Mouse (Mus musculus): Measurements from ENCODE around the gene Gm11034. TPM values are rescaled to one million over a fixed set of nuclear protein-coding genes. Genes with fewer than 3 reads are reported as not detected.

Gene Gm11034
- not detected in 2 replicates for polyA plus RNA-seq (2015; fragmentation: Nextera tagmentation; extraction: Ambion mirVana)

GRCm38 (mm10) chr8:72213536-72213935, at the start of gene Gm11034:
Gene Gm11034, minus strand, starts transcription at chr8:72213636.

DNA sequence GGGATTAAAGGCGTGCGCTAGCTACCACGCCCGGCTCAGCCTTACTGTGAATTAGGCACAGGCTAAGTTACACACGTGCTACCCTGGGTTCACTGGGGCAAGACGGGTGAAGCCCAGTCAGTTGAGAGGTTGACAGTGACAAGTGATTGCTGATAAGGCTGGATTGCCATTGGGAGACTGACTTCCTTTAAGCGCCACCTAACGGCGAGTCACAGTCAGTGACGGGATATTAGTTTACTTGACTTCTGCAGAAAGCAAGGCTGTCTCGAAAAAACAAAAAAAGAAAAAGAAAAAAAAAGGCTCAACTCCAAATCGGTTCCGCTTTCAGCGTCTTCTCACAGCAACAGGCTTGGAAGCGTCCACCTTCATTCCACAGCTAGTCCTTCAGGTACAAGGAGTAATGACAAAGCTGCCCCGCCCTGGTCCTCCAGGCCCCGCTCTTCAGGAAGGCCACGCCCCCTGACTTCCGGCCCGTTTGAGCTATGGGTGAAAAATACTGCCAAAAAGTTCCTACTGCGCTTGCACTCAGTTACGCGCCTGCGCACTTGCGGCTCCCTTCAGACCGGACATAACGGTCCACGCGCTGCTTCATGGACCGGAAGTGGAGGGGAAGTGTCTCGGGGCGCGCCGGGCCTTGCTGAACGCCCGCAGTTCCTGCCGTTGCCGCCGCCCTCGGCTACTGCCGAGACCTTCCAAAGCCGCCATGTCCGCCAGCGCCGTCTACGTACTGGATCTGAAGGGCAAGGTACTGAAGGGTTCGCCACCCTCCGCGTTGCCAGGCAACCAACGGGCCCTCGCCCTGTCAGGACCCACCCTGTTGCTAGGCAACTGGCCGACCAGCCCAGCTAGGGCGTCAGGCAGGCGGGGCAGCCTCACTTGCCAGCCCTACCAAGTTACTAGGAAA, 26.3 kb upstream of the Gm11034 start, which contains the start of gene Ap1m1:
Ap1m1 (plus strand) TSS at position 520 of the 904 bp plus-strand sequence.

DNA sequence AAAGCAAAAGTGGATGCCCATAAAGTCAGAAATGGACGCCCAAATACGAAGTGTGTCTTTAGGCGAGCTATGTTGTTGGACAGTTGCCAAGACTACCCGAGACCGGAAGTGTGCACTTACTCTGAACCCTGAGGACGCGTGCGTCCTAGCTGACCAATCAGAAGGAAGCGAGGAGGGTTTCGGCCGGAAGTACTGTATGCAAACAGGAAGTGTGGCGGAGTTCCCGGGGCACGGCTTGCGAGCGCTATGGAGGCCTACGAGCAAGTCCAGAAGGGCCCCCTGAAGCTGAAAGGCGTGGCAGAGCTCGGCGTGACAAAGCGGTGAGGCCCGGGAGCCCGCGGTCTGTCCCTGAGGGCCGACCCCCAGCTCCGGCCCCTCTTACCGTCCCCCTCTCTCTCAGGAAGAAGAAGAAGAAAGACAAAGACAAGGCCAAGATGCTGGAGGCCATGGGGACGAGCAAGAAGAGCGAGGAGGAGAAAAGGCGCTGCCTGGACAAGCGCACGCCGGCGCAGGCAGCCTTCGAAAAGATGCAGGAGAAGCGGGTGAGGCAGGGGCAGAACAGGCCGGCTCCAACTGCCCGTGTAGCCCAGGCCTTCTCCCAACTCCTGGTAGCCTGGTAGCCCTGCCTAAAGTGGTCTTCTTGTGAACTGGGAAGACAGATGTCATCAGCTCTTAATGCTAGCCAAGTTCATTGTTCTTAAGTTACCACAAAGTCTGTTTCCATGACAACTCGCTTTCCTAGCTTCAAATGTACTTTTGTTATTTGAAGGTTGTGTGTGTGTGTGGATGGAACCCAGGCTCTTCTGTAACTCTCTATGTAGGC, 6.3 kb upstream of the Gm11034 start, which contains the start of gene Fam32a:
Fam32a (plus strand) TSS at position 190 of the 823 bp plus-strand sequence.

DNA sequence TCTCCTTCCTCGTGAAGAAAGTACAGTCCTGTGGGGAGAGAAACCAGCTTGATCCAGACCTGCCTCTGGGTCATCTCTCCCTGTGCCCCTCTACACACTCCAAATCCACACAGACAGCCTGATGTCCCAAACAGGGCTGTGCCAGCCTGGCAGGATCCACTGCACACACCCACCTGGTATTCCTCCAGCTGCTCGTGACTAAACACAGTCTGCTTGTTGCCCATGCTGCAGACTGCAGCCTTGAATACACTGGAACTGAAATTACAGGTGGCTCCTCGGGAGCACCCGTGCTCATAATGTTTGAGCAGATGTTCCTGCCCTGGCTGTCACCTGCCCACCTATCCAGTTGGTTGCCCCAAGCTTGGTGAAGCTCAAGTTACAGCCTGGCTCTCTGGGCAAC, 685 bp downstream of the Gm11034 start, which contains the start of gene Cib3:
Cib3 (minus strand) TSS at position 87 of the 400 bp plus-strand sequence.

DNA sequence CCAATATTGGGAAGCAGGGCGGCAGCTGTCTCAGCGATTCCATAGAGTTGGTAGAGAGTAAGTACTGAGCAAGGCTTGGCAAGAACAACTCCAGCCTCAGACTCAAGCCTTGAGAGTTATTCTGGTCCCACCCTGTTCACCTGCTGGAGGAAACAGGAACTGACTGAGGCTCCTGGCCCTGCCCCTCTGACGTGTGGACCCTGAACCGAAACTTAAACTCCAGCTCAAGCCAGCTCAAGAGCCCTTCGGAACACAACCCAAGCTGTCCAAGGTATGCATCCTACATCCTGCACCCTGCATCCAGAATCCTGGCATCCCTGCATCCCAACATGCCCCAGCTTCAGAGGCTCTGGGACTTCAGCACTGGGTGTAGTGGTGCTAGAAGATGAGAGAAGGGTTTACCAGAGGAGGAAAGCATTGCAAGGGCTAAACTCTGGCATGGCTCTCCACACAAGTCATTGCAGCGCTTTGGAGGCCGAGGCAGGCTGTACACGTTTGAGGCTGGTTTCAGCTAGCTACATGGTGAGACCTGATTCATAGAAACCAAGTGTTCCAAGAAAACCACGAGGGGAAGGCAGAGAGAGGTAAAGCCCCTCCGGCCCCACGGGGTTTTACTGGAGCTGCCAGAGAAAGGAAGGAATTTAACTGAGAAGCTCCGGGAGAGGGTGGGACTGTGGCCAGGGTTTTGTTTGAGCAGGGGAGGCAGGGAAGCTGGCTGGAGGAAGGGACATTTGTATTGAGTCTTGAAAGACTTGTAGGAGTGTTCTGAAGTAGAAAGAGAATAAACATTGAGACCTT, 23.8 kb downstream of the Gm11034 start, which contains the start of gene Hsh2d:
Hsh2d (plus strand) TSS at position 222 of the 798 bp plus-strand sequence.

Other genes with a start within 250 kb of the Gm11034 start
- gene Cyp4f18, start 204.0 kb downstream of the Gm11034 start, polyA plus RNA-seq (2015; fragmentation: Nextera tagmentation; extraction: Ambion mirVana): 1.3 and 1.6 TPM in 2 replicates
- not detected in 2 replicates for gene Olfr372, start 172.4 kb downstream of the Gm11034 start, polyA plus RNA-seq (2015; fragmentation: Nextera tagmentation; extraction: Ambion mirVana)
- not detected in 2 replicates for gene Olfr373, start 130.5 kb downstream of the Gm11034 start, polyA plus RNA-seq (2015; fragmentation: Nextera tagmentation; extraction: Ambion mirVana)
- gene Olfr374, start 106.6 kb downstream of the Gm11034 start, polyA plus RNA-seq (2015; fragmentation: Nextera tagmentation; extraction: Ambion mirVana): not detected in 2 replicates
- 100 and 103 TPM in 2 replicates for gene Tpm4, start 78.7 kb downstream of the Gm11034 start, polyA plus RNA-seq (2015; fragmentation: Nextera tagmentation; extraction: Ambion mirVana)
- gene Rab8a, start 52.4 kb downstream of the Gm11034 start, polyA plus RNA-seq (2015; fragmentation: Nextera tagmentation; extraction: Ambion mirVana): 61.4 and 65.5 TPM in 2 replicates
- gene Hsh2d, start 24.0 kb downstream of the Gm11034 start, polyA plus RNA-seq (2015; fragmentation: Nextera tagmentation; extraction: Ambion mirVana): not detected in 2 replicates
- gene Cib3, start 799 bp downstream of the Gm11034 start, polyA plus RNA-seq (2015; fragmentation: Nextera tagmentation; extraction: Ambion mirVana): not detected in 2 replicates
- 62.6 and 65.6 TPM in 2 replicates for gene Fam32a, start 6.1 kb upstream of the Gm11034 start, polyA plus RNA-seq (2015; fragmentation: Nextera tagmentation; extraction: Ambion mirVana)
- 198 and 225 TPM in 2 replicates for gene Ap1m1, start 26.4 kb upstream of the Gm11034 start, polyA plus RNA-seq (2015; fragmentation: Nextera tagmentation; extraction: Ambion mirVana)
- 6.4 and 8.0 TPM in 2 replicates for gene Gm10282, start 91.6 kb upstream of the Gm11034 start, polyA plus RNA-seq (2015; fragmentation: Nextera tagmentation; extraction: Ambion mirVana)
- 12.0 and 15.9 TPM in 2 replicates for gene Klf2, start 105.4 kb upstream of the Gm11034 start, polyA plus RNA-seq (2015; fragmentation: Nextera tagmentation; extraction: Ambion mirVana)
- gene Eps15l1, start 207.8 kb upstream of the Gm11034 start, polyA plus RNA-seq (2015; fragmentation: Nextera tagmentation; extraction: Ambion mirVana): 38.6 and 43.9 TPM in 2 replicates
- 1.1 and 1.2 TPM in 2 replicates for gene Calr3, start 230.2 kb upstream of the Gm11034 start, polyA plus RNA-seq (2015; fragmentation: Nextera tagmentation; extraction: Ambion mirVana)
- 11.4 and 12.8 TPM in 2 replicates for gene 1700030K09Rik, start 230.2 kb upstream of the Gm11034 start, polyA plus RNA-seq (2015; fragmentation: Nextera tagmentation; extraction: Ambion mirVana)

Measured in neural tube, postnatal 0 days (tissue).